Mouse (Mus musculus): ENCODE data around the gene Ptprh.

Ptprh gene

DNA sequence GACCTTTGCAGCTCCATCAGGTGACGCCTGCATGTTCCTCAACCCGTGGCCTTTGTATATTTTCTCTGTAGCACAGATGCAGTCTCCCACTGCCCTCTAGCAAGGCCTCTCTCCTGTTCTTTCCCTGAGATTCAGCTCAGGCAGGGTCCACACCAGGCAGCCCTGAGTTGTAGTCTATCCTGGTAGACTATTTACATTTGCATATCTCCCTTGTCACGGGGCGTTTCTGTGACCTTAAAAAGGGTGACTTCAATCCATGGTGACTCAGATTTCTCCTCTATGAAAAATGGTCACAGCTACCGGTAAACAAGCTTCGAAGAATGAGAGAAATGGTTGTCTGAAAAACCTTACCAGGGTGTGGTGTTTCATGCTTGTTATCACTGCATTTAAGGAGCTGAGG, at the start of gene Ptprh:
Gene Ptprh, minus strand, starts transcription at position 169 of the 400 bp plus-strand sequence.
- DNase-seq: no peak

DNA sequence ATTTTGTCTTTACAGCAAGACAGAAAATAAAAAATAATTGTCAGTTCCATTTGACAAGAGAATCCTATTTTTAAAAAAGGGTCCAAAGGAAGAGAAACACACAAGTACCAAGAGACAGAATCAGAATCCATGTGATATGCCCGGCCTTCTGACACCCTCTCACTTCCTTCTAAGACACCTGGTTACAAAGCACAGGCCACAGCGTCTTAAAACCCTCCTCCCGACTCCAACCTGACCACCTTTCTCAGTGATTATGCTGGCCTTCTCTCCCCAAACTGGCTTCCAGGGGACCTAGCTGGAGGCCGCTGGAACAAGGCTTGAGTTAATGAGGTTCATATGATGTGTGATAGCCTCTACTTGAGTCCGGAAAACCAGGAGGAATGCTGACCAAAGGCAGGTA, 49.5 kb upstream of the Ptprh start:
- DNase-seq: no peak

DNA sequence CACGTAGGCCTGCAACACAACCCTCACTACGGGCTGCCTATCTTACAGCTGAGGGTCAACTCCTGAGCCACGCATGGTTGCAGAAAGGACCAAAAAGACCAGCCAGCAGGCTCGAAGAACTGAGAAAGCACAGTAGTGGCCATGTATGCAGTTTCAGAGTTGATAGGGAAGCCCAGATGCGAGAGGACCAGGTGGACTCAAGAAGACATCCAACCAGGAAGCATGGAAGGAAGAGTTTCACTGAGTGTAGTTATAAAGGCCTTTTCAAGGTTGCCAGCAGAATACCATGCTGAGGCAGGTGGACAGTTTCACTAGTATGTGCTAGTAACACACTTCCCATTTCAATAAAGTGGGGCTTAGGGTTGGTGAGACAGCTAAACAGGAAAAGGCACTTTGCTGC, 48.9 kb upstream of the Ptprh start:
- DNase-seq: no peak

DNA sequence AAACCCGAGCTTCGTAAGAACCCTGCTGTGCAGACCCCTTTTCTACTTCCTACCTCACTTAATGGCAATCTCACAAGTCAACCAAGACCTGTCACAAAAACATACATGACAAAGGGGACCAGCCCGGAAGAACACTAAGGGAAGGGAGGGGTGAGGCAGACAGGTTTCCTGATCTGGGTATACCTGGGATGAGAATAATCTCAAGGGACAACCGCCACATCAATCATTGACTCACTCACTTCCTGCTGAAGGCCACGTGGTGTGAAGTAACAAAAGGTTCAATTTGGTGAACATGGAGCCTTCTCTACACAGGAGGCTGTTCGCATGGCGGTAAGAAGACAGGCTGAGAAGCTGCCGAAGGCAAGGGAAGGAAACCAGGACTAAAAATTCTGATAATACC, 47.7 kb upstream of the Ptprh start:
- DNase-seq: no peak

DNA sequence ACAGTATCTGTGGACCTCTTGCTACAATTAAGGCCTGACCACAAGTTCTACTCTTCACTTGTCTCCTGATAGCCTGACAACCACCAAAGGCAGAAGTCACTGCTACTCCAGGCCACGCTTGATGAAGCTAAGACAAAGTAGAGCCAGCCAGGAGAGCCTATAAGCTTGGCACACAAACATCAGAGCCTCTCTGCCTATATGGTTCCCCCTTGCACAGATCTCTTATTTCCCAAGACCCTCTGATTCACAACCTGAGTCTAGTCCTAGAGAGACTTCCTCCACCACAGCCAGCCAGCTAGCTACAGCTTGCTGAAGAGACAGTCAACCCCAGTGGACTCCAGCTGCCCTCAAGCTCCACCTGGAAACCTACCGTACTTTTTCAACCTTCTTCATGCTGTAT, 44.2 kb upstream of the Ptprh start:
- DNase-seq: no peak

DNA sequence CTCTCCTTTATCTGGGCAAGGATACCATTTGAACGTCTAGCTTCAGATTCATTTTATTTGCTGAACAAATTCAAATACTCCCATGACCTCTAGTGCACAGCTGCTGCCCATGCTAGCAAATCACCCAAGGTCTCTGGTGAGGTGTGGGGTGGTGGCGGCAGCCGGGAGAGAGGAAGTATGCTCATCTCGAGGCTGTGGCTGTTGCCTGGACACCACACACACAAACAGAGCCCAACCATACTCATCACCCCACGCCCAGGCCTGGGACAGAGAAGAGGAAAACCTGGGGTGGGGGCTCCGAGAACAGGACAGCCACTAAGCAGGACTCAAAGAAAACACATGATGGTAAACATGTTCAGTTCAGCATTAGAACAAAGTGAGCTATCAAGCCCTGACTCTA, 43.5 kb upstream of the Ptprh start:
- no peak for DNase-seq

DNA sequence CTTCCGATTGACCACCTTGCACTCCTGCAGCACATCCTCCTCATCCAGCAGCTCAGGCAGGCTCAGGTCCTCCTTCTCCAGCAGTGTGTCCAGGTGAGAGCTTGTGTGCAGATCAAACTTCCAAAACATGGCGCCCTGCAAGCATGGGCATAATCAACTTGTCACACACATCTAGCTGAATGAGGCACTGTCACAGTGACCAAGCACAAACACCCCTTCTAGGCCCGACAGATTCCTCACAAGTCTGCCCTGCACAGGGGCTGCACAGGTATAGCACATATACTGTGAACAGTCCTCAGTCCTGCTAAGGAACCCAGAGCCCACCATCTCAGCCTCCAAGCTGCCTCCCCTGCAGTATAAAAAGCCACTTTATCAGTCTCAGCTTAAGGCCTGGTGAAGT, 43.0 kb upstream of the Ptprh start:
- DNase-seq: no peak

DNA sequence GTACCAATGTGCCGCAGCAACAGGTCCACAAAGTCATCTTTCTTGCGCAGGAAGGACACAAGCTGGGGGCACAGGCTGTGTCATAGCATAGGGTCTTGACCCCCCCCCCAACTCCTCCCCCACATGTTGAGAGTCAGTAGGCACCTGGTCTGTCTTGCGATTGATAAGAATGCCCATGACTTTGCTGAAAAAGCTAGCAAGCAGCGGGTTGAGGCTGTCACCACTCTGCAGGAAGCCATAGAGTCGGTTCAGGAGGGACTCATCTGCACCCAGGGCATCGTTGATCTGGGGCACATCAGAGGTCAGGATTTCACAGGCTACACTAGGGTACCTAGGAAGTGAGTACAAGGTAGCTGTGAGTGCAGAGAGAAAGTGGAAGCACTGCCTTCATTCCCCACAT, 39.4 kb upstream of the Ptprh start:
- DNase-seq: no peak

DNA sequence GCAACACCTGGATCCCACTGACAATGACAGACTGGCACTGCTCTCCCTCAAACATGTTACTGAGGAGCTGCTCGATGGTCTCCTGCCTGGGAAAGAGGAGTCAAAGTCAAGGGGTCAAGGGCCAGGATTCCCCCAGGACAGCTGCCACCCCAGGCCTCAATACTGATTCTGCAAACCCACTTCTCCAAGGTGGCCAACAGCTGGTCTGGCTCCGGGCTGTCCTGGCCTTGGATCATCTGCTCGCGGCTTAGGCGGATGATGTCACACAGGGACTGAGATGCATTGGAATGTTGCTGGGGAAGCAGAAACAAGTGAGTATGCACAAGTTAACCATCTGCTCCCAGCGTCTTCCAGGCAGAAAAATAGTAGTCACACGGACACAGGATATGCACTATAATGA, 38.1 kb upstream of the Ptprh start:
- no peak for DNase-seq

DNA sequence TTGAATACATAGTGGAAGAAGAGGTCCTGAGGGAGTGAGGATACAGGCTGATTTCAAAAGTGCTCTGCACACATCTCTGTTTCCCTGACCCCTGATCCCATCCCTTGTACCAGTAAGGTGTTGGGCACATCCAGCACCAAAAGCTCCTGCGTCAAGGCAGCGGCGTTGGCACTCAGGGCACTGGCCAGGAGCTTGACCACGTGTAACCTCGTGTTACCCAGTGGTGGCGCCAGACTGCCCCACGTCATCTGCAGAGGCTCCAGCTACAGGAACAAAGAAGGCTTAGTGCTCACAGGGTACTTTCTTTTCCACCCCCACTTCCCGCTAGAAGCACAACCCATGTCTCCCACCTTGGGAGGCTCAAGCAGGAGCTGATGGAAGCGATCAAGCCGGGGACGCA, 37.3 kb upstream of the Ptprh start:
- DNase-seq: no peak

DNA sequence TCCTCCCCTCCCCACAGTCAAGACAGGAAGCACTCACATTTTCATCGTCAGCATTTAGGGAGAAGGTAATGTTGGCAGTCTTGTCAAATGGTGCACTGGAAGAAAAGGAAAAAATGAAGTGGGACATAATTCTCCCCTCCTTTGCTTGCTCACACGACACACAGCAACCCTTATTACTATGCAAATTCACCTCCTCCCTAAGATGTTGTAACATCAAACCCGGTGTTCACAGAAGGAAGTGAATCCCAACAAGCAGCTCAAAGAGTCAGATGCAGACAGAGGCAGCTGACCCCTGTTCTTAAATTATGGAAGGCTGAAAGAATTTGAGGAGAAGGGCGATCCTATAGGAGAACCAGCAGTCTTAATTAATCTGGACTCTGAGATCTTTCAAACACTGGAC, 32.3 kb upstream of the Ptprh start:
- no peak for DNase-seq

DNA sequence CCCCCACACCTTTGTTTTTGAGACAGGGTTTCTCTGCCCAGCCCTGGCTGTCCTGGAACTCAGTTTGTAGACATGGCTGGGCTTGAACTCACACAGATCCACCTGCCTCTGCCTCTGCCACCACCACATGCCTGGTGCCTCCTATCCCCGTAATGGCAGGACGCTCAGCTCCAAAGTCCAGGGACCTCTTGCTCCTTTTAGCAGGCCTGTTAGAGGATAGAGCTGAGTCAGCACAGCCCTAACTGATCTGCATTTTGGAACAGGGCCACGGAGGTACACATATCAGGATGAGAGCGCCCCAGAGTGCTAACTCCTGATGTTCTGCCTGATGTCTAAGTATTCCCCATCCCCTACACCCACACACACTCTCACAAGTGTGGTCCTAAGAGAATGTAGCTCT, 27.2 kb upstream of the Ptprh start, which contains the start of gene Tmem86b:
Gene Tmem86b, minus strand, starts transcription at position 392 of the 400 bp plus-strand sequence.
- DNase-seq: peak in 1 of 2 experiments; percentile 21

DNA sequence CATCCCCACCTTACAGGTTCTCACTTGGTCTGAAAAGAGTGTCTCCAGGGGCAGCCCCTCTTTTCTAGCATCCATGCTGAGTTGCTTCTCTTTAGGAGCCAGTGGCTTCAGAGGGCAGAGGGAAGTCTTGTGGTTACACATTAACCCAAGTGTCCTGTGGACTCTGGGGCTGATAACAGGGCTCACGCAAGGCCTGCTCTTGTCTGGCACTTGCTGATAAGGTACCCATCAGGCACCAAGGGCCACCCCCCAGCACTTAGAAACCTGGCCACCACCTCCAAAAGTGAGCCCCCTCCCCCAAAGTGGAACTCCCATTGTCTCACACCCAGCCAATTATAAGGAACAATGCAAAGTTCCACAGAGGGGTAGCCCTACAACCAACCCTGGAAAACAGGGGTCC, 26.4 kb upstream of the Ptprh start:
- peak in 1 of 2 experiments; percentile 26 for DNase-seq

DNA sequence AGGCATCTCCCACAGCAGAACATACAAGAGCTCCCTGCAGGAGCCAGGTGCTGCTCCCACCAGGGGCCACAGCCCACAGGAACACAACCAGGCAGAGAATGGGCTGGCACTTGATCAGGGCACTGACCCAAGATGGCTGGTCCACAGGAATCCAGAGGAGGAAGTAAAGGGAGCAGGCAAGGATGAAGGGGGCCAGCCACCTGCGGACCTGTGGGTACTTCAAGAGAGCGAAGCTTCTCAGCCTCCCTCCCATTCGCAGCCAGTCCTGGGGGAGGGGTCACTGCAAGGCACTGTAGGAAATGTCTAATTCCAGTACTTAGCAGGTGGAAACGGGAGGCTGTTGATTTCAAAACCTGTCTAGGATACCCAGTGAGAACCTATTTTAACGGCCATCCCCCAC, 25.7 kb upstream of the Ptprh start:
- DNase-seq: no peak

DNA sequence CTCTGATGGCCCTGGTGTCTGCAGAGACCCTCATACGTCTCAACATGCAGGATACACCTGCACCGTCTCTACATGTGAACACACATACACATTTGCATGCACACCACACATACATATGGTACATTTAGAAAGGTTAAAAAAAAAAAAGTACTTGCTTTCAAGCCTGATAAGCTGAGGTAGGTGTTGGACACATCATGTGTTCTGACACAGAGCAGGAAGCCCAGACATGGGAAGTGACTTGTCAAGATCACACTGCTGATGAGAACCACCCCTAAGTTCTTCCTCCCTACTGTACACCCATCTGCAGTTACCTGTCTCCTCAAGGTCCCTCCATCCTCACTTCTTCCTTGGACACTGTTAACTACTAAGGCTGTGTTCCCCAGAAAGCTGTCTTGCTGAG, 22.1 kb upstream of the Ptprh start:
- no peak for DNase-seq

DNA sequence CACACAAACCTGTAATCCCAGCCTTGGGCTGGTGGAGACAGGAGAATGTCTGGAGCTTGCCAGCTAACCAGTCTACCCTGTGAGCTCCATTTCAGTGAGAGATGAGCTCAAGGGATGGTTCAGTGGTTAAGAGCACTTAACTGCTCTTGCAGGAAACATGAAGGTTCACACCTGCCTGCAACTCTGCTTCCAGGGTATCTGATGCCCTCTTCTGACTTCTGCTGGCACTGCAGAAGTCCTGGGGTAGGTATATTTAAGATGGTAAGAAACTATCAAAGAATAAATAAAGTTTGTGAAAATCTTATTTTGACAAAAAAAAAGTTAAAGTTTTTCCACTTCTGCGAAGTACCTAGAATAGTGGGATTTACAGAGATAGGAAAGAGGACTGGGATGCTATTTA, 20.5 kb upstream of the Ptprh start:
- DNase-seq: no peak

DNA sequence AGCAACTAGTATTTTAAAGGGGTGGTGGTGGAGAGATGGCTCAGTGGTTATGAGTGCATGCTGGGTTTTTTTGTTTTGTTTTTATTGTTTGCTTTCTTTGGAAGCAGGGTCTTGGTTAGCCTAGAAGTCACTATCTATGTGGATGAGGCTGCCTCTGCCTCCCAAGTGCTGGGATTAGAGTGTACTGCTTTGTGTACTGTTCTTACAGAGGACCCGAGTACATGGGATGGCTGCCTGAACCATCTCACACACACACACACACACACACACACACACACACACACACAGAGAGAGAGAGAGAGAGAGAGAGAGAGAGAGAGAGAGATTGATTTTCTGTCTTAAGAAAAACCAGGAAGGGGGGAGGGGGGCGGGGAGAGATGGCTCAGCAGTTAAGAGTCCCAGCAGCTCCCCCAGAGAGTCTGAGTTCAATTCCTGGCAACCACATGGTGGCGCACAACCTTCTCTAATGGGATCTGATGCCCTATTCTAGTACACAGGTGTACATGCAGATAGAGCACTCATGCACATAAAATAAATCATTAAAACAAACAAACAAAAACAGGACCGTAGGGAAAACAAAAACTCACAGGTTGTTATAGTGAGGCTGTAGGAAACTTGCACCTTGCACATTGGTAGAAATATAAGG, 19.8 kb upstream of the Ptprh start:
- peak; percentile 69 to 72 for DNase-seq

DNA sequence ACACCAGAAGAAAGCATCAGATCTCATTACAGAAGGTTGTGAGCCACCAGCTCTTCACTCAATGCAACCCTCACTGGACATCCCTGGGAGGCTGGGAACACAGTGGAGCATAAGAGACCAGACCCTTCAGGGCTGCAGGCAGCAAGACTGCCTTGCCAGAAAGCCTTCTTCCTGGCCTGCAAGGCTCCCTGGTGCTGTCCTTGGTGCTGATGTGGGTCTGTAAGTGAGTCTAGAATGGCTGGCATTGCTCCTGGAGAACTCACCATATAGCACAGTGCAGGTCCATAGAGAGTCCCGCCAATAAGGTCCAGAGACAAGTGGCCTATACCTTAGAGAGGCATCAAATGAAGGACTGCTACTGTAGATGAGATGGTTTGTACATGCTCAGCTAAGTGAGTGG, 16.1 kb upstream of the Ptprh start:
- DNase-seq: peak; percentile 87 to 88

DNA sequence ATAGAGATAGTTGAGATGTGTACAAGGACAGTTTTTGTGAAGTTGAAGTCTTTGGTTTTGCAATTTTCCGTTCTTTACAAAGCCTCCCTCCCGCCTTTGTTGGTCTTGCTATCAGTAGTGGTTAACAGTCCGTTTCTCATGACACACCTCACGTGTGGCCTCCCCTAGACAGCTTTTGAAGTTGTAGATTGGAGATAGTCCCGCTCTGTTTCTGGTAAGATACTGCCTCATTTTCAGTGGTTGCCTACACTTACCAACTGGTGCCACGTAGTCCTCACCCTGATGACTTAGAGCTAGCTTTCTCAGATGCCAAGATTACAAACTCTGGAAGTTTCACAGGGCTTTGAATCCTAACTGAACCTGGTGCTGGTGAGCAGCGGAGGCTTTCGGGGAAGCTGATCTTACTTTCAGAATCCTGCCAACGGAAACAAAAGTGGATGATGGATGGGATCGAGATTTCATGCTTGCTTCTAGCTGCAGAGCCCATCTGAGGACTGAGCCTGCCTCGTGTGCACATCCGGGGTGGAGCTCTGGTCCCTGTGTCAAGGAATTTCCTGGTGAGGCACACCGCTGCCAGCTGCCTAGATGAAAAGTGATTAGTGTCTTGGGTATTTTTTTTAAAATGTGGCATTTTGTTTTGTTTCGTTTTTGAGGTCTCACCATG, 10.0 kb upstream of the Ptprh start:
- DNase-seq: no peak

DNA sequence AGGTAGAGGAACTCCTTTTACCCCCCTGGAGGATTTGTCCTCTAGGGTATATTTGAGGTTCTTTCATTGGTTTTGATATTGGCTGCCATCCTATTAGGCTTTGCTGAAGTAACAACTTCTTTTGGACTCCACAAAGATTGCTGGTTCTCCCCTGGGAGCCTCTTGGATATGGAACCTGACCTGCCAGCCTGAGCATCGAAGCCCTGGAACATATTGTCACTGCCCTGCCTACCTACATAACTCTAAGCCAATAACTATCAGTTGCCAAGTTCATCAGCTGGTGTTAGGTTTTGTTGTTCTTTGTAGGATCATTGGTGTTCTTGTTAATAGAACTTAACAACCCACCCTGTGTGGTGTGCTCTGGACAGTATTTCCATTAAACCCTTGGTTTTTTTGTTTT, 9.1 kb upstream of the Ptprh start:
- DNase-seq: no peak

DNA sequence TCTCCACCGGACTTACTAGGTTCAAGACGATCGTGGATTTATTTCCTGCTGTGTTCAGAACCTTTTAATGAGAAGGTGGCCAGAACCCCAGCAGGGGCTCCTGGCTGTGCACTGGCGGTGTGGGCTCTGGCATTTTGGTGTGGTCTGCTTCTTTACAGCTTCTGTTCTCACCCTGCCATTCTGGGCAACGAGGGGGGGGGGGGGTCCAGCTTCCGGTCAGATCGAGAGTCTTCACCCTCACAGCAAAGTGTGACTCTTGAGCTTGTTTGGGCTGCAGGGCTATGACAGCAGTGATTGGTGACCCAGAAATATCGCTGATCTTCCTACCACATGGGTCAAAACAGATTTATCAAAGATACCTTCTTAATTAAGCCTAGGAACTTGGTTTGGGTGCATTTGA, 8.5 kb upstream of the Ptprh start:
- DNase-seq: no peak

DNA sequence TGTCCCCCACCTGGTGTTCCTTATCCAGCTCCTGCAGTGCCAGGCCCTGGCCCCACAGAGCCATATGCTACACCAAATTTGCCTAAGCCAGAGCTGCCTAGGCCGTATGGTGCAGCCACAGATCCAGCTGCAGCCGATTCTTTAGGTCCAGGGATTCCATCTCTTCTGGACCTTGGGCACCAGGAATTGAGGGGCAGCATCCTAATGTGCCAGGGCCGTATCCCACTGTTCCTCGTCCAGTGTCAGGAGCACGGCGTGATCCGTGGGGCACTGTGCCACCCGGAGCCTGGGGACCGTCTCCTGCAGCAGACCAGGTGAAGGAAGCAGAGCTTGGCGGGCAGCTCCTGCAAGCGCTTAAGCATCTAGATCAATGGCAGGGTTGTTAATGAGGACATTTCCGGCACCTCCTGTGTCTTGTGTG, 8.1 kb upstream of the Ptprh start:
- no peak for DNase-seq

DNA sequence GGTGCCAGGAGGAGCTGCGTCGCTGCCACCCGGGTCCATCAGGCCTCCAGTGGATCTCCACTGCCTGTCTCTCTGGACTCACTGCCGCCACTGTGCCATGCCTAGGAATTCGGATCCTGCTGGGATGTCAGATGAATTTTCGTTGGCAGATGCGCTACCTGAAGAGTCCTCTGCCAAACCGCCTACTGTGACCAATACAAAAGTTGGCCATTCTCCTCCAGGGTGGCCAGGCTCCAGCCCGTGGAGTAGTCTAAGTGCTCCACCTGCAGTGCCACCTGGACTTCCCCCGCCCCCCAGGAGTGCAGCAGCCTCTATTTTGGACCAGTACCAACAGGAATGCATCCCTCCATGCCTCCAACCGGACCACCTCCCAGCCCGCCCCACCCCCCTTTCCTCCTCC, 7.7 kb upstream of the Ptprh start:
- no peak for DNase-seq

DNA sequence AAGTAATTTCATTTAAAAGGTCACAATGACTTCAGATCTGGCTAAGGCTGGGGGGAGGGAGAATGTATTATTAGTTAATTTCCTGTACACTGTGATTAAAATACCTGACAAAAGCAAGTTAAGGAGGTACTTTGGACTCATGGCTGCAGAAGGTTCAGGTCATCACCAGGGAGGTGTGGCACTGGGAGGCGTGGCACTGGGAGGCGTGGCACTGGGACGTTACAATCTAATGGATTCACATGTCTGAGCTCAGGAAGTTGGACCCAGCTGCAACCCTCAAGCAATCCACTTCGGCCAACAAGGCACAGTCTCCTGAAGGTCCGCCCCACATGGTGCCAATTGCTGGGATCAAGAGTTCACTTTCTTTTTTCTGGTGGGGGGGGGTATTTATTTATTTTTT, 4.2 kb upstream of the Ptprh start:
- no peak for DNase-seq

DNA sequence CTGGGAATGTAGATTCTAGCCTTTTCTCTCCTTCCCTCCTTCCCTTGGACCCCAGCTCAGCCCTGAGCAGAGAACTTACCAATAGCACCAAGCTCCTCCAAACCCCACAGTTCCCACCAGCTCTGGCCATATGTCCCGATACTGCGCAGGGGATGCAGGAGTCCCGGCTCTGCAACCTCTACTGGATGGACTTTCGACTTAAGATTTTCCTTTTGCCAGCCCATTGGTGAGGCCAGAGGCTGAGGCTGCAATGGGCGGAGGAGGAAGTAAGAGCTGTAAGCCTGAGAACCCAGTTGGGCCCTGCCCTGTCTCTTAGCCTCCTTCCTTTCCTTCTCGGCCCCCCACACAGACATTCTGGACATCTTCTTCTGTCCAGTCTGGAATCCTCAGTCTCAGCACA, 872 bp downstream of the Ptprh start:
- DNase-seq: no peak
